Mouse (Mus musculus) fibroblast of lung, adult 2 months (primary cell): ENCODE results near the gene RPS10-NUDT3.

Experiments
- DNase-seq: peaks from one replicate; pipeline ENCODE4 v3.0.0-alpha.2; 2011; ENCODE audit warnings: low read depth

Gene RPS10-NUDT3

DNA sequence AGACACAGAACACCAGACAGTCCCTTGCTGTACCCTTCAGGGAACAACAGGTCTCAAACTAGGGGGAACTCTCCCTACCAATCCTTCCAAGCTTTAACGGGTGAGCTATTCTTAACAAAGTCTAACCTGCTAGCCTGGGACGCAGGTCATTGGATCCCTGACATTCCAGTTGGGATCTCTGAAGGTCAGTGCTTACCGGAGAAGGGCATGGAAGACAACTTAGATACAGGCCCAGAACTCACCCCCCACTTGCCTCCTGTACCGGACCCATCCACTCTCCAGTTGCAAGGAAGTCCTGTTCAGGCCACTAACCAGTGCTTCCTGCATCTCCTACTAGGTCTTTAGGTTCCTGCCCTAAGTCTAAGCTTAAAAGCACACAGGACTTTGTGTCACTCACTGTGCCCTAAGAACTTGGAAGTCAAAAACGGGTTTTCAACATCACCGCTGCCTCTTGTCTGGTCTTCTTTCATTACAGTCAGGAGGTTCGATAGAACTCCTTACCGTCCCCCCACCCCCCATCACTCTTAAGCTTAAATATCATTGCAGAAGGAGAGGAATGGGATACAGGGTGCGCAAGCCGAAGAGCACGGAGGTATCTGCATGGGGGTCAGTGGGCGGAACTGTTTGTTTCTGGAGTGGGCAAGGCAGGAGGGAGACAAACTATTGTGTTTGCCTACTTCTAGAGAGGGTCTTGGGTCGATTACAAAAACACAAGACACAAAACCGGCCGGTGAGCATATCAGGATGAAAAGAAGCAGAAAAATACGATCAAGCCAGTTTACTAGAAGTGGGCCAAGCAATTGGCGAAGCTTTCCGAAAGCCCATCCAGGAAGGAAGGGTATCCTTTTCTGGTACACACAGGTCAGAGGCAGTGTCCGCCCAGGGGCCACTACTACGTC lies 80.7 kb downstream of the RPS10-NUDT3 start:
- DNase-seq, result no peak

DNA sequence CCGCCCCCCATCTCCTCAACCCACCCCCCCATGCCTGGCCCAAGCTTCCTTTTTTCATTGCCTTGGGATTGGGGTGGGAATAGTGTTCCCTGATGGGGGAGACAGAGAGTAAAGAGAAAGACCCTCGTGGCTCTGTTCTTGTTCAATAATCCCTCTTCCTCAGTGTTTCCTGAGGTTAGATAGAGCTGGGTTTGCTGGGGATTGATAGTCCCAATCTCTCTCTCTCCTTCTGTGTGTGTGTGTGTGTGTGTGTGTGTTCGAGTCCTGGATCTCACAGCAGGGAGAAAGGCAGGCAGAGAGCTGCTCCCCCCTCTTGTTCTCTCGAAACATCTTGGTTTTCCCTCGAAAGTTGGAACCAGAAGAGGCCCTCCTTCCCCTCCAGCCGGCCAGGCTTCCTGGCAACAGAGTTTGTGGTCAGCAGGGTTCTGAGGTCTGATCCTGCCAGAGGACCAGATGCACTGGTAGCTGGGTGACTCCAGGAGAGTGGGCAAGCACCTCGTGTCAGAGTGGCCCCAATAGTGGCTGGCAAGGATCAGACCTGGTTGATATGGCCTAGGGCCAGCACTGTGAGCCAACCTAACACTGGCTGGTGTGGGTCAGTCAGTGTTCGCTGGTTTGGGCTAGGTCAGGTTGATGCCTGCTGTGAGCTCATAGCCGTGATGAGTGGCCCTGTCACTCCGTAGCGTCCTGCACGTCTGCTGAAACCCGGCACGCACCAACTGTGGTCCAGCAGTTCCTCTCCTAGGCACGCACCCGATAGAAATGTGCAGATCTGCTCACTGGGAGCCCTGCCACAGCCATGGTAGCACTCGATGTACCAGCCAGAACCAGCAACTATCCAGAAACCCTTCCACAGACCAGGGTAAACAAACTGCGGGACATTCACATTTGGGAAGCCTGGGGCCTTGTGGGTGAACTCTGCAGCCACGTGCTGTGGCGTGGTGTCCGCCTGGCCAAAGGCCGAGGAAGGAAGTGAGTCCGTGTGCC lies 82.5 kb downstream of the RPS10-NUDT3 start:
- DNase-seq, result peak; percentile 47

DNA sequence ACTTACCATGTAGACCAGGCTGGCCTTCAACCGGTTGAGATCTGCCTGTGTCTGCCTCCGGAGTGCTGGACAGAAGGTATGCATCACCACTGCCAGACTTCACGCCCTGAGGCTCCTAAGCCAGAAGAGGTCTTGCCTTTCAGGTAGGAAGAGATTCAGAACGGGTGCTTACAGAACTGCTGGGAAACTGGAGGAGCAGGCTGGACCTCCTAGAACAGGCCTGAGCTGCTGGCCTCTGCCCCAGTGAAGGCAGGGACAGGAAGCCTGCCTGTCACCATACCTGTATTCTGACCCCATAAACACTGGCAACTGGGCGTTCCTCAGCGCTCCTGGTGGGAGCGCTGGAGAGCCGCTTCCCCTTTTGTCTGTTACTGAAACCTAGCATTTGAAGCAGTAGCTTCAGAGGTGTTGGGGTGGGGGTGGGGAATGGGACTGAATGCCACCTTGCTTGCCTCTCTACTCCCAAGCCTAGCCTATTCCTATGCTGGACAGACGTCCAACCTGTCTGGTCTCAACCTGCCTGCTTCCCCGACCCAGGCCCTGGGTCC lies 83.6 kb downstream of the RPS10-NUDT3 start:
- DNase-seq, result no peak

DNA sequence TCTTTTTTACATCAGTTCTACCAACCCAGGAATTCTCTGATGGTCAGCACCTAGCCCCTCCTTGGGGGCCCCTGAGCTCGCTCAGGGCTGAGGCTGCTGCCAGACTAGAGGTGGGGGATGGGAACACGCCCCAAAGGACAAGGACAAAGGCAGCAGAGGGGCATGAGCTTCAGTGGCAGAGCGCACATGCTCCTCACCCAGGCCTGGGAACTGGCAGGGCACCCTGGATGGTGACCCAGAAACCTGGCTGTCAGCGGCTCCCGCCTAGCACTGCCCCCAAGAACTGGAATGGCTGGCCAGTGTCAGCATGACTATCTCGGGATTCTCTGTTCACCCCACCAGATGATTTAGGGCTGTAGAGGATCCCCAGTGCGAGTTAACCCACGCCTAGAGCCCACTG lies 85.8 kb downstream of the RPS10-NUDT3 start:
- no peak for DNase-seq

DNA sequence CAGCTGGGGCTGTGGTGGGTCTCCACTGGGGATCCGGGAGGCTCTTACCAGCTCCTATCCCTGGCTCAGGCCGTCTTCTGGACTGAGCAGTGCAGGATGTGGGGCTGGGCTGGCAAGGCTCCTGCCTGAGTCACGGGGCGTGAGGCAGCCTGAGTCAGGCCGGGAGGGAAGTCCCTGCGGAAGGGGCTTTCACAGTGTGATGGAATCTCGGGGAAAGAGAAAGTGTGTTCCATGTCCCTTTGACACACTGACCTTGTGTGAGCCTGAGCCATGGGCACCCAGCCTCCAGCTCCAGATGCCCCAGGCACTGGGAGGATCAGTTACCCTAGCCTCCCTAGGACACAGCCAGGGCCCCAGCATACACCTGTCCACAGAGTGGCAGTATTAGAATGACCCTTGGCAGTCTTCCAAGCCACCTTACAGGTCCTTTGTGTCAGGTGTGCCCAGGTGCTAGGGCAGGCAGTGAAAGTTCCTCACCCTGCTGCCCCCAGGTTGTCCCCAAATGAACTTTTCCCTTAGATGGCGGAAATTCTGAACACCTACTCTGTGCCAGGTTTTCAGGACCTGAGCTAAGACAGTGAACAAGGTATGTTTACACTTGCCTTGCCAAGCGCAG lies 87.7 kb downstream of the RPS10-NUDT3 start:
- DNase-seq, result peak; percentile 77

DNA sequence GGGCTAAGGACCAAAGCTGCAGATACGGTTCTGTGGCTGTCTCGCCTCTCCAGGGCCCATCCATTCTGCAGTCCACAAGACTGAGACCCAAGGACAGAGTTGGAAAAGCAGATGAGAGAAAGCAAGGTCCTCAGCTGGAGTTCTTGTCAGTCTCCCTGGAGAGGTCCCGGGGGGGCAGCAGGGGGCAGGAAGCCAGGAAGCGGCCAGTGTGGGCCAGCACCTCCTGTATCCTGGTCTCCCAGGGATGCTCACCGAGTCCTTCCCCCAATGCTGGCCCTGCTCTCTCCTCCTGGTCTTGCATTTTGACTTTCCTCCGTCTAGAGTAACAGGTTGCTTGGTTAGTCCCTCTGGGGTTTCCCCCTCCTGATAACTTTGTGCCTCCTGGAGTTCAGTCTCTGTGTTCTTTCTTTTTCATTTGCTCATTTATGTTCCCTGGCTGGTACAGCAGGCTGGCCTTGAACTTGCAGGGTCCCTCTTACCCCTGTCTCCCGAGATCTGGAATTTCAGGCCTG lies 88.4 kb downstream of the RPS10-NUDT3 start:
- DNase-seq, result no peak

DNA sequence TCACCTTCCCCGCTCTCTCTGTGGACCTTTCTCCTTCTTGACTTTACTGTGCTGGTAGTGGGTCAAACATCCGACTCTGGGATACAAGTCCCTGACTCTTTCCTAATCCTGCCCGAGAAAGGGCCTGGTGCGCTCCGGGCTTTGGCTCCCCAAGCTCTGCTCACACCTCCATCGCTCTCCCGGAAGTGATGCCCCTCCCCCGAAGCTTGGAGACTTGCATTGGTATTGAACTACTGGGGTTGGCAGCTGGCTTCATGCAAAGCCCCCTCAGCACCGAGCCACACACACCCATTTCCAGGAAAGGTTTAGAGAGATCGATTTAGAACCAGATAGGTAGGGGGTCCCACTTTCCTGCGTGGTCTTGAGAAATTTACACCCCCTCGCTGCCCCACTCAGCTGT lies 89.0 kb downstream of the RPS10-NUDT3 start:
- DNase-seq, result no peak

DNA sequence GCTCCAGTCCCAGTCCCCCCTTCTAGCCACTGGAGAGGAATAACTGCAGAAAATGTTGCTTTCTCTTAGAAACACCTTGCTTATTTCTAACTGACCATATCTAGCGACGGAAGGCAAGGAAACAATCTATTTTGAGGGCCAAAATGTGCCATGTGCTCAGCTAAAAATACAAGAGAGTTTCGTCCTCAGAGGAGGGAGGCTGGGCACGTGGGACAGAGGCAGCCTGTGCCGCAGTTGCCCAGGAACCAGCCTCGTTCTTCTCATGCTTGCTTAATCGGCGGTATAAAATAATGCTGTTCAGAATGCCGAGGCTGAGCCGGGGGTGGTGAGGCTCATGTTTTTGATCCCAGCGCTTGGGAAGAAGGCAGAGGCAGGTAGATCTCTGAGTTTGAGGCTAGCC lies 90.5 kb downstream of the RPS10-NUDT3 start:
- no peak for DNase-seq

DNA sequence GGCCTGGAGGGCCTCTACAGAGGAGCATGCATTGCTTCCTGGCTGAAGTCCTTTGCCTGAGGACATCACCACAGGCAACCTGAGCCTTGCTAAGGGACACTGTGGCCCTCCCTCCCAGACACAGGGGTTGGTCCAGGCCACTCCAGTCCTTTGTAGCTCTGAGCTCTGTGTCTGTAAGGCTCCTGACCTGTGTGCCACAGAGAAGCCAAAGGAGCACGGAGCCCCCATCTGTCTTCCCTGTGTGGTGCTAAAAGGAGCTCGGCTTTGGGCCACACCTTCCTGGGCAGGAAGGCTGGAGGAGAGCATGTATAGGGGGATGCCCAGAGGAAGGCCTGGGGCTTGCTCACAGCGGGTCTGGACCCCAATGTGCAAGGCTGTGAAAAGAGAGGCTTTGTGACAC lies 93.0 kb downstream of the RPS10-NUDT3 start:
- DNase-seq, result no peak

DNA sequence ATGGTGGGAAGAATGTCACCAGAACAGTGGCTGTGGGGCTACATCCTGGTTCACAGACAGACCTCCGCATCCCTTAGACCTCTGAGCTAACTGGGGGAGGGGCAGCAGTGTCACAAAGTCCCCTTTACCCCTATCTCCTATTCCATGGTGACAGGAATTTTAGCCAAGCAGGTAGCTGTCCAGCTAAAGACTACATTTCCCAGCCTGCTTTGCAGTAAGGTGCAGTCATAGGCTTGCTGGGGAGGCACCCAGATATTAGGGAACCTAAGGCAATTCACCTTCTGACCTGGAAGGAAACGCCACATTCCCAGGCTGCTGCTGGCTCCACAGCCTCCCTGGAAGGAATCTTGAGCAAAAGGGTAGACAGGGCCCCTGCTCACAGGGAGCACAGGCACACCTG lies 93.8 kb downstream of the RPS10-NUDT3 start:
- no peak for DNase-seq

DNA sequence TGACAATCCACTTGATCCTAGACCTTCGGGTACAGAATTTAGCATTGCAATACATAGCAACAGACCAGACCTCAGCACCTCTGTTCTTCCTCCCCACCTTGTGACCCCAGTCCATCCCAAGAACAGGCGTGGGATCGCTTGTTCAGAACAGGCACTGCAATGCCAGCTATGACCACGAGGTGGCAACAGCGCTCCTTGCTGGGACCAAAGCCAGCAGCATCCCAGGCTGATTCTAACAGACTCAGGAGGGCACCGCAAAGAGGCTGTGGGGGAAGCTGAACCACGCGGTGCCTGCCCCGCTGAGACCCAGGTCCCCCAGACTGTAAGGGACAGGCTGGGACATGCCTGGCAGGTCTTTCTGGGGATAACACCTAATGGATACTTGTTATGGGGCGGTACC lies 100.3 kb downstream of the RPS10-NUDT3 start:
- peak; percentile 53 for DNase-seq

DNA sequence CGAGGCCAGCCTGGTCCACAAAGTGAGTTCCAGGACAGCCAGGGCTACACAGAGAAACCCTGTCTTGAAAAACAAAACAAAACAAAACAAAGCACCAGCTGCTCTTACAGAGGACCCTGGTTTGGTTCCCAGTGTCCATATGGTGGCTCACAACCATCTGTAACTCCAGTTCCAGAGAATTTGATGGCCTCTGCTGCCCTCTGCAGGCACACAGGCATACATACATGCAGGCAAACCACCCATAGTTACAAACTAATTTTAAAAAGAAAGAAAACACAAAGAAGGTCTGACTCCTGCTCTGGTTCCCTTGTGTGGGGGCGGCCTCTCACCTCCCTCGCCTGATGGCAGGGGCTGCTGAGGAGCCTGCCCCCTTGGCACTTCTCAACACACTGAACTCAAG lies 101.7 kb downstream of the RPS10-NUDT3 start:
- no peak for DNase-seq

DNA sequence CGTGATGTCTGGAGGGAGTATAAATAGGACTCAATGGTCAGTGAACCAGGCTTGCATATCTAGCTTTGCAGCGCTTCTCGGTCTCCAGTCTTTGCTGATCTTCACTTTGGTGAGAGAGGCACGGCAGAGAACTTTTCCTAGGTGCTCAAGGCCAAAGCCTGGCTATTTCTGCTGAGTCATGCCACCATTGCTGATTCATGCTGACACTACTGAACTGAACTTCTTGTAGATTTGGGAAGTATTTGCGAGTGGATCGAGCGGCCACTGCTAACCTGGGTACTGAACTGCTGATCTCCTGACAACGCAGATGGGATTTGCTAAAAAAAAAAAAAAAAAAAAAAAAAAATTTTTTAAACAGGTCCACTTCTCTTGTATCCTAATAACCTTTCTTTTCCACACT lies 102.9 kb downstream of the RPS10-NUDT3 start:
- DNase-seq, result no peak
